Mouse (Mus musculus) right cerebral cortex, postnatal 4 days (tissue): ENCODE results near the gene Larp6.
A peak's percentile ranks its signal among the peaks of the same experiment; 100 is the strongest.

Experiments used
- DNase-seq: peaks from one replicate; pipeline ENCODE4 v3.0.0-alpha.2; 2022

Larp6 gene

GRCm38 (mm10) chr9:60715828-60716227 is 3.0 kb downstream of the Larp6 start:
- DNase-seq: no peak

GRCm38 (mm10) chr9:60718284-60718683 is 5.5 kb downstream of the Larp6 start:
- peak; percentile 39 for DNase-seq

GRCm38 (mm10) chr9:60719687-60720086 is 6.9 kb downstream of the Larp6 start:
- no peak for DNase-seq

GRCm38 (mm10) chr9:60724968-60725367 is 12.2 kb downstream of the Larp6 start:
- DNase-seq: no peak

- no peak for DNase-seq
These were observed 21.5 kb downstream of the Larp6 start for GRCm38 (mm10) chr9:60734321-60734720.

GRCm38 (mm10) chr9:60739126-60739525 is 26.3 kb downstream of the Larp6 start:
- DNase-seq: no peak

- DNase-seq: no peak
These were observed 28.6 kb downstream of the Larp6 start for GRCm38 (mm10) chr9:60741436-60741835.

GRCm38 (mm10) chr9:60742516-60742915 is 29.7 kb downstream of the Larp6 start:
- DNase-seq: peak; percentile 29

- no peak for DNase-seq
These were observed 30.6 kb downstream of the Larp6 start for GRCm38 (mm10) chr9:60743180-60743900.

- peak; percentile 61 for DNase-seq
These were observed 31.6 kb downstream of the Larp6 start for GRCm38 (mm10) chr9:60744171-60744969.

GRCm38 (mm10) chr9:60744971-60745370 is 32.2 kb downstream of the Larp6 start:
- DNase-seq: no peak

GRCm38 (mm10) chr9:60746561-60746960 is 33.8 kb downstream of the Larp6 start:
- no peak for DNase-seq

- DNase-seq: no peak
These were observed 34.9 kb downstream of the Larp6 start for GRCm38 (mm10) chr9:60747672-60748071.

GRCm38 (mm10) chr9:60748191-60748590 is 35.4 kb downstream of the Larp6 start:
- no peak for DNase-seq

GRCm38 (mm10) chr9:60749105-60749504 is 36.3 kb downstream of the Larp6 start:
- no peak for DNase-seq

GRCm38 (mm10) chr9:60751098-60751497 is 38.3 kb downstream of the Larp6 start:
- DNase-seq: no peak

- DNase-seq: no peak
These were observed 39.2 kb downstream of the Larp6 start for GRCm38 (mm10) chr9:60751971-60752370.

- no peak for DNase-seq
These were observed 39.8 kb downstream of the Larp6 start for GRCm38 (mm10) chr9:60752636-60753035.

GRCm38 (mm10) chr9:60756258-60756657 is 43.5 kb downstream of the Larp6 start:
- DNase-seq: peak; percentile 69

- DNase-seq: no peak
These were observed 44.3 kb downstream of the Larp6 start for GRCm38 (mm10) chr9:60756866-60757740.

GRCm38 (mm10) chr9:60757817-60758216 is 45.0 kb downstream of the Larp6 start:
- no peak for DNase-seq

- DNase-seq: no peak
These were observed 46.7 kb downstream of the Larp6 start for GRCm38 (mm10) chr9:60759436-60760007.

- no peak for DNase-seq
These were observed 52.4 kb downstream of the Larp6 start for GRCm38 (mm10) chr9:60765181-60765580.
